Mouse (Mus musculus): ENCODE data around the gene Vegfa.

GRCm38 (mm10) chr17:46080388-46080787, 48.2 kb upstream of the Vegfa start:
- no peak for TF ChIP-seq CTCF (IDR thresholded peaks at IDR 0.05; ENCODE audit: insufficient read depth, low read depth, low read length)
- no peak for TF ChIP-seq POLR2A (IDR thresholded peaks at IDR 0.05; ENCODE audit: insufficient read depth, low read depth, low read length)

Data from olfactory bulb, adult 2 months (tissue).